Mouse (Mus musculus): ENCODE results near the gene Olfr805.

Olfr805 gene

GRCm38 (mm10) chr10:129729275-129729674 is at the start of gene Olfr805:
TSS of gene Olfr805 (minus strand) at chr10:129729375.
- DNase-seq (ENCODE audit: low spot score) = no peak

DNA sequence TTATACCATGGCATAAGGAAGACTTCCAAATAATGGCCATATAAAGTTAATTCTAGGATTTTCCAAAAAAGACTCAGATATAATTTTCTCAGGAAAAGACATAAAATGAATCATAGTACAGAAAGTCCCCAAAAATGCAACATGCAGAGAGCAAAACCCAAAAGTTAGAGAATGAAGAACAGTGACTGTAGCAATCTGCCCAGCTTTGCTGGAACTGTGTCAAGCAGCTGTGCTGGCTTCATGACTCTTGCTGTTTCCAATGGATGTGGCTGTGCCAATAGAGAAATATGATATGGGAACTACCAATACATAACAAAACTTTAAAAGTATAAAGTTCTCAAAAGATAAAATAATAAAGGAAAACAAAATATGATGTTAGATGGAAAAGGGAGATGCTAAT is 48.9 kb upstream of the Olfr805 start:
- DNase-seq (ENCODE audit: low spot score) = no peak

GRCm38 (mm10) chr10:129774338-129774737 is 45.2 kb upstream of the Olfr805 start, which contains the start of gene Olfr809:
TSS of gene Olfr809 (plus strand) at chr10:129774638.
- no peak for DNase-seq (ENCODE audit: low spot score)

DNA sequence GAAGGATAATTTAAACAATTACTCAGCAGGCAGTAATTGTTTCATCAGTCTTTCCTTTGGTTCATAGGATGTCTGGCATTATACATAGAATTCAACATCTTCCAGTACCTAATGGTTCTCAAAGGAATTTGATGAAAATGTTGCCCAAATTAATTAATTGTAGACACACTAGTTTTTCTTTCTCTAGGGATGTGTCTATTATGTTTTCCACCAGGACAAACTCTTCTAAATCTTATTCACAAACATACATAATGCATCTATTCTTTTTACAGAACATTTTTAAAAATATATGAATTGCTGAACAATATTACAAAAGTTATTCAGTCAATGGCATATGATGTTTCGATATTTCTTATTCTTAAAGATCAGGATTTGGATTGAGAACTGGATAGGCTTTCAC is 36.0 kb upstream of the Olfr805 start, which contains the start of gene Olfr808:
Gene Olfr808, plus strand, starts transcription at position 301 of the 400 bp plus-strand sequence.
- DNase-seq (ENCODE audit: low spot score) = no peak

DNA sequence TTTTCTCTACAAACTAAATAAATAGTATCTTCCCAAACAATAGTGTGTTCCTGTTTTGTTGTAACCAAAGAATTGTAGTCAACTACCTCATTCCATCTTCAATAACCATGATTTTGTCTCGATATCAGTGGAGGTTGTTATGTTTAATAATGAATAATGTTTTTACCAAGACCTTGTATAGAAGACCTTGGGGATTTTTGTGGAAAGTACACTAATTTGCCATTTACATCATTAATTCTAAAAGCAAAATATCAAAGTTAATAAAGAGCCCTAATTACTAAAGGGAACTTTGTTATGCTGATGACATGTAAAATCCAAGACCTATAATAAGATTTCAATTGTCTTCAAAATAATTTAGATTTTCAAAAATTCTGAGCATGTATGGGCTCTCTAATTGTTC is 28.5 kb upstream of the Olfr805 start, which contains the start of gene Olfr807:
Gene Olfr807, minus strand, starts transcription at position 101 of the 400 bp plus-strand sequence.
- DNase-seq (ENCODE audit: low spot score) = no peak

DNA sequence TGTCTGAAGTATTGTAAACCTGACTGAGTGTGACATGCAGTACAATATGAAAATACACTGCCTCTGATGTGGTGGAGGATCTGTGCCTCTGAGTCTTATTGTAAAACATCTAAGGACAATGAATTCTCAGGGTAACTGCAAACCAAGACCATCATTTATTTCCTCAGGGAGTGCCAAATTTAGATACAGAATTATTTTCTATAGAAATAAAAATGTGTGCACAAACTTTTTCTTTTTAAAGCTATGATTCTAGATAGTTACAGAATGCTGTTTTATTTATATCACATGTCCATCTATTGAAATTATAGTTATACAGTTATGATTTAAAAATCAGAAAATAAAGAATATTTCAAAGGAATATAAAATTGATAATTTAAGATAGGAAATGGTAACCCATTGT is 12.6 kb upstream of the Olfr805 start, which contains the start of gene Olfr806:
Gene Olfr806, minus strand, starts transcription at position 101 of the 400 bp plus-strand sequence.
- DNase-seq (ENCODE audit: low spot score) = no peak

DNA sequence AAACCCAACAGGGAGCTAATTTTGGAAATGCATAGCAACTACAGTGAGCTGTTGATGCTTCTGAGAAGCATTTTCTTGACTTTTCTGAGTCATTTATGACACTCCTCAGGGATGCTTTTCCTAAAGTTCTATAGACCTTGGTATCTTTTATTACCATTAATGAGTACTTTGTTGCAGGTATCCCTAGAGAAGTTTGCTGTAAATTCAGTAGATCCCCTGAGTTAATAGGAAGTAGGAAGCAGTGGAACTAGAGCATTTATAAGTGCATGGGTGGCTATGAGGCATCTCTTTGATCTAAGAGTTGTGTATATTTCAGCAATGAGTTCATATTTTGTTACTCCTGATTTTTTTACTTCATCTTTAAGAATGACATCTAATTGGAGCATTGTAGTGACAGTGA is 26.3 kb downstream of the Olfr805 start, which contains the start of gene Olfr804:
Gene Olfr804, plus strand, starts transcription at position 301 of the 400 bp plus-strand sequence.
- no peak for DNase-seq (ENCODE audit: low spot score)

DNA sequence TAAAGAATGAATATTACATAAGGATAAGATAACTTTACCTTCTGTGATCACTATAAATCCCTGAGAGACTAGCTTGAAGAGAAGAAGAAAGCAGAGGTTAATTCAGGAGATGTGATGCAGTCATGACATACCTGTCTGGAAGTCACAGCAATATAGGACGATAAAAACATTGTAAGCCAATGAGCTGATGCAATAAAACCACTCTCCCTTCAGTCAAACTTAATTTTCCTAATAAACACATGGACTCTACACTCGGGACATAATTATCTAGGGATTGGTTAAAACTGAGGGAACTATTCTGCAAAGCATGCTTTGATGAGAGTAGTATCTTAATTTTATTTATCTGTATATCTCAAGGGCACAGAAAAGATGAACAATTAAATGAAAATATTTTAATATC is 35.0 kb downstream of the Olfr805 start, which contains the start of gene Olfr803:
Gene Olfr803, minus strand, starts transcription at position 101 of the 400 bp plus-strand sequence.
- no peak for DNase-seq (ENCODE audit: low spot score)

DNA sequence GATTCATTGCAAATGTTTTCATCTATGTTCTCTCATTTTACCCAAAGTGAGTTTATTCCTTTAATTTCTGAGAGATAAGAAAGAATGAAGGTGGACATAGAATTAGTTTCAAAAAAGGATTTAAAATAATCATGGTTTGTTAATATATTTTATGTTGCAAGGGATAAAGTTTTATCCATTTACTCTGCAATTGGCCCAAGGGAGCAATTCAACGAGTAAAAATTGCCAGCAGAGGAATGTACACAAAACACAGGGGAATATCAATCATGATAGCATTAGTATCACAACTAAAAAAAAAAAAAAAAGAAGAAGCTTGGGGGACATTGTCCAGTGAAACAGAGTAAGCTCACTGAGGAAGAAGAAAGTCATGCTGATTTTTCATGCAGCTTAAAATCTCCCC is 41.1 kb downstream of the Olfr805 start, which contains the start of gene Olfr802:
Gene Olfr802, minus strand, starts transcription at position 101 of the 400 bp plus-strand sequence.
- DNase-seq (ENCODE audit: low spot score) = no peak

DNA sequence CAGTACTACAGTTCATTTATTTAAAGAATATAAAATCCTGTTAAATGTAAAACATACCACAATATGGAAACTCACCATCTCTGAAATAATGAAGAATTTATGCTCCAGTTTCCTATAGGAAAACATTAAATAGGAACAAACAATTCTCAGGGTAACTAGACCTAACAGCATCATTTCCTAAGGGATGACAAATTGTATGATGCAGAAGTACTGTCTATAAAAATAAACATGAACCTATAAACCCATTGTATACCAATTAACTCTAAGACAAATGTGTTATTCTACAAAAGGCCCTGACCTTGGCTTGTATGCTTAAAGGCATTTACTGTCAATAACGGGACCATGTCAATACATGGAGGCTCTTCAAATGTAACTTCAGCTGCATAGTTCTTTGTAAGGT is 55.4 kb downstream of the Olfr805 start, which contains the start of gene Olfr801:
Gene Olfr801, minus strand, starts transcription at position 101 of the 400 bp plus-strand sequence.
- no peak for DNase-seq (ENCODE audit: low spot score)

Measured in ovary, postnatal 14 days (tissue).